Mouse (Mus musculus) olfactory bulb, adult 2 months (tissue): ENCODE results near the gene Ilf2.

Experiments used
- CTCF ChIP-seq: fragments of 200-500 bp; IDR thresholded peaks from 2 replicates; pipeline ENCODE4 v1.5.1; 2012; ENCODE audit warnings: low read depth, mild to moderate bottlenecking, low read length, moderate library complexity; ENCODE audit not compliant: insufficient read depth
- POLR2A ChIP-seq: fragments of 200-500 bp; IDR thresholded peaks from 2 replicates; pipeline ENCODE4 v1.6.1; 2012; ENCODE audit warnings: mild to moderate bottlenecking, low read depth, low read length, moderate library complexity; ENCODE audit not compliant: insufficient read depth

DNA sequence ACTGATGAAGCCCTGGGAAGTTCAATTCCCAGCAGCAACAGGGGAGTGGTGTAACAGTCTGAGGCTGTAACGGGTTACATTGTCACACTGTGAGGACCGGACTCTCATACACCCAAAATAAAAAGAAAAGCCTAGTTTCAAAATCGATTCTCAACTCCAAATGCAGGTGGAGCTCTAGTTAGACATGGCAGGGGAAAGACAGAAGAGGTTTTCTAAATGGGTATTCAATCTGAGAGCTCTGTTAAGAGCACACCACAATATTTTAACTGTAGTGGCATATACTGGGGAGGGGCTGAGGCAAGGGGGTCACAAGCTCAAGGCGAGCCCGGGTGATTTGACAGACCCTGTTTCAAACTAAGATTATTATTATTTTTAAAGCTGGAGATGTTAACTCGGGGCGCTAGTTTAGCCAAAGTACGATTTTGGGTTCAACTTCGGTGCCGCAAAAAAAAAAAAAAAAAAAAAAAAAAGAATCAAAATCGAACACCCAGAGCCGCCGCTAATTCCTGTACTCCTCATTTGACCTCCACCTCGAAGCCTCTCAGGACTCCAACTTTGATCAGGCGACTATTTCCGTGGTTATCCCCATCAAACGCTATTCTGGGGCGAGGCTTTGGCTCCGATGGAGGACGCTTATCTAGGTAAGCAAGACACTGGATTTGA is 32.5 kb downstream of the Ilf2 start:
- no peak for TF ChIP-seq CTCF
- no peak for TF ChIP-seq POLR2A
